Mouse (Mus musculus): ENCODE data around the gene Ppp6r2.

Gene Ppp6r2

GRCm38 (mm10) chr15:89249063-89249462 is 37.7 kb downstream of the Ppp6r2 start:
- DNase-seq (ENCODE audit: low read depth, low spot score), result no peak

GRCm38 (mm10) chr15:89255330-89255729 is 44.0 kb downstream of the Ppp6r2 start:
- no peak for DNase-seq (ENCODE audit: low read depth, low spot score)

- DNase-seq (ENCODE audit: low read depth, low spot score), result no peak
Observed at GRCm38 (mm10) chr15:89258997-89259396, 47.6 kb downstream of the Ppp6r2 start.

- no peak for DNase-seq (ENCODE audit: low read depth, low spot score)
Observed at GRCm38 (mm10) chr15:89264485-89264884, 53.1 kb downstream of the Ppp6r2 start.

GRCm38 (mm10) chr15:89275497-89275896 is 64.1 kb downstream of the Ppp6r2 start:
- no peak for DNase-seq (ENCODE audit: low read depth, low spot score)

GRCm38 (mm10) chr15:89277366-89277765 is 66.0 kb downstream of the Ppp6r2 start:
- no peak for DNase-seq (ENCODE audit: low read depth, low spot score)

GRCm38 (mm10) chr15:89282546-89282945 is 71.2 kb downstream of the Ppp6r2 start:
- no peak for DNase-seq (ENCODE audit: low read depth, low spot score)

GRCm38 (mm10) chr15:89284094-89284493 is 72.7 kb downstream of the Ppp6r2 start:
- DNase-seq (ENCODE audit: low read depth, low spot score), result no peak

GRCm38 (mm10) chr15:89285004-89285403 is 73.7 kb downstream of the Ppp6r2 start:
- no peak for DNase-seq (ENCODE audit: low read depth, low spot score)

GRCm38 (mm10) chr15:89285478-89285877 is 74.1 kb downstream of the Ppp6r2 start:
- no peak for DNase-seq (ENCODE audit: low read depth, low spot score)

- no peak for DNase-seq (ENCODE audit: low read depth, low spot score)
Observed at GRCm38 (mm10) chr15:89286114-89286513, 74.8 kb downstream of the Ppp6r2 start.

- DNase-seq (ENCODE audit: low read depth, low spot score), result no peak
Observed at GRCm38 (mm10) chr15:89286582-89286981, 75.2 kb downstream of the Ppp6r2 start.

- DNase-seq (ENCODE audit: low read depth, low spot score), result no peak
Observed at GRCm38 (mm10) chr15:89288227-89288767, 76.9 kb downstream of the Ppp6r2 start.

GRCm38 (mm10) chr15:89289455-89289854 is 78.1 kb downstream of the Ppp6r2 start:
- no peak for DNase-seq (ENCODE audit: low read depth, low spot score)

GRCm38 (mm10) chr15:89291521-89291920 is 80.2 kb downstream of the Ppp6r2 start:
- DNase-seq (ENCODE audit: low read depth, low spot score), result no peak

- no peak for DNase-seq (ENCODE audit: low read depth, low spot score)
Observed at GRCm38 (mm10) chr15:89292795-89293194, 81.4 kb downstream of the Ppp6r2 start.

GRCm38 (mm10) chr15:89293778-89294177 is 82.4 kb downstream of the Ppp6r2 start:
- no peak for DNase-seq (ENCODE audit: low read depth, low spot score)

- no peak for DNase-seq (ENCODE audit: low read depth, low spot score)
Observed at GRCm38 (mm10) chr15:89295580-89296165, 84.3 kb downstream of the Ppp6r2 start.

- DNase-seq (ENCODE audit: low read depth, low spot score), result no peak
Observed at GRCm38 (mm10) chr15:89296465-89296864, 85.1 kb downstream of the Ppp6r2 start.

GRCm38 (mm10) chr15:89297695-89298094 is 86.3 kb downstream of the Ppp6r2 start:
- DNase-seq (ENCODE audit: low read depth, low spot score), result no peak

- DNase-seq (ENCODE audit: low read depth, low spot score), result no peak
Observed at GRCm38 (mm10) chr15:89300180-89300579, 88.8 kb downstream of the Ppp6r2 start.

GRCm38 (mm10) chr15:89300600-89300999 is 89.2 kb downstream of the Ppp6r2 start:
- DNase-seq (ENCODE audit: low read depth, low spot score), result no peak

GRCm38 (mm10) chr15:89305966-89306365 is 94.6 kb downstream of the Ppp6r2 start:
- no peak for DNase-seq (ENCODE audit: low read depth, low spot score)

- DNase-seq (ENCODE audit: low read depth, low spot score), result no peak
Observed at GRCm38 (mm10) chr15:89307461-89307860, 96.1 kb downstream of the Ppp6r2 start.
